Mouse (Mus musculus): ENCODE measurements around the gene Amz2. TPM values are rescaled to one million over a fixed set of nuclear protein-coding genes. Genes with fewer than 3 reads are reported as not detected.

The Amz2 gene
- total RNA-seq, 2 experiments from 2014 or later: 60.4 to 60.6 TPM

- no peak for DNase-seq
Measured at GRCm38 (mm10) chr11:109494890-109495770, 69.4 kb downstream of the Amz2 start.

GRCm38 (mm10) chr11:109495771-109496474 is 70.2 kb downstream of the Amz2 start:
- no peak for DNase-seq

GRCm38 (mm10) chr11:109496475-109496993 is 70.8 kb downstream of the Amz2 start:
- no peak for DNase-seq

- no peak for DNase-seq
Measured at GRCm38 (mm10) chr11:109496996-109497714, 71.4 kb downstream of the Amz2 start.

- no peak for DNase-seq
Measured at GRCm38 (mm10) chr11:109497990-109498389, 72.2 kb downstream of the Amz2 start.

- DNase-seq: no peak
Measured at GRCm38 (mm10) chr11:109500206-109500605, 74.5 kb downstream of the Amz2 start.

Small RNA genes lying within 50 kb of the gene (microRNA-seq; reads per million reads assigned to microRNA genes)
- gene Gm25540: 0 reads per million in 2 experiments

Other genes with a start within 250 kb of the Amz2 start
- 10 to 100 TPM; 12.8 to 15.0 TPM for gene Rgs9, start 127.8 kb upstream of the Amz2 start, total RNA-seq (2021)
- 10 to 100 TPM; 53.5 to 54.8 TPM for gene Gna13, start 63.1 kb upstream of the Amz2 start, total RNA-seq (2021)
- gene 9930022D16Rik, start 12.0 kb upstream of the Amz2 start, total RNA-seq (2021): not detected
- 10 to 100 TPM in 1 of 2 experiments, 1 to 10 TPM in 1; 9.6 to 12.2 TPM for gene Arsg, start 47.4 kb downstream of the Amz2 start, total RNA-seq (2021)
- gene Slc16a6, start 47.7 kb downstream of the Amz2 start, total RNA-seq (2021): 1 to 10 TPM; 5.2 to 6.2 TPM
- 10 to 100 TPM; 22.4 to 23.5 TPM for gene Wipi1, start 186.0 kb downstream of the Amz2 start, total RNA-seq (2021)
- gene Prkar1a, start 223.5 kb downstream of the Amz2 start, total RNA-seq (2021): 100 to 1,000 TPM; 533 to 590 TPM